Mouse (Mus musculus) cortical plate, adult 2 months (tissue): ENCODE results near the gene Cd68.
A peak's percentile ranks its signal among the peaks of the same experiment; 100 is the strongest.

Experiments used
- CTCF ChIP-seq: fragments of 200-500 bp; IDR thresholded peaks from 2 replicates; pipeline ENCODE4 v1.5.1; 2011; ENCODE audit warnings: mild to moderate bottlenecking, control low read depth, low read length; ENCODE audit not compliant: insufficient read depth; ENCODE audit errors: extremely low read depth
- POLR2A ChIP-seq: fragments of 200-500 bp; IDR thresholded peaks from 2 replicates; pipeline ENCODE4 v1.6.1; 2011; ENCODE audit warnings: mild to moderate bottlenecking, low read length, control low read depth; ENCODE audit not compliant: insufficient read depth; ENCODE audit errors: extremely low read depth

- TF ChIP-seq POLR2A (peak; percentile 50; the same call in 1 of the 2 replicates), CTCF (no peak)
Measured at GRCm38 (mm10) chr11:69621571-69622268, 44.2 kb downstream of the Cd68 start, which contains the start of gene Sat2.
